Mouse (Mus musculus) limb, embryonic 14.5 days (tissue): ENCODE measurements around the gene Msmp. TPM values are rescaled to one million over a fixed set of nuclear protein-coding genes. Genes with fewer than 3 reads are reported as not detected.

ENCODE experiments used
- ATAC-seq: fragments of 200-750 bp; cut with Nextera tagmentation; 2 replicates; pipeline ENCODE4 v1.8.0; 2017; ENCODE audit warnings: low read depth, moderate number of reproducible peaks, moderate TSS enrichment; ENCODE audit not compliant: low FRiP score
- DNase-seq: peaks from one replicate; pipeline ENCODE4 v3.0.0-alpha.2; 2015; ENCODE audit warnings: low spot score
- H3K27ac ChIP-seq: fragments of 300-500 bp; sonication (generic); replicated peaks from 2 replicates; pipeline ENCODE4 v1.5.1; 2014; ENCODE audit warnings: low read depth, mild to moderate bottlenecking, low read length, moderate library complexity, mixed read lengths
- H3K27me3 ChIP-seq: fragments of 300-500 bp; sonication (generic); 2 replicates; pipeline ENCODE4 v1.6.1; 2014; ENCODE audit warnings: low read length, mixed read lengths; ENCODE audit not compliant: control insufficient read depth, insufficient read depth
- H3K36me3 ChIP-seq: fragments of 300-500 bp; sonication (generic); 2 replicates; pipeline ENCODE4 v1.6.1; 2014; ENCODE audit warnings: mild to moderate bottlenecking, low read length, moderate library complexity, mixed read lengths; ENCODE audit not compliant: control insufficient read depth, insufficient read depth
- H3K4me1 ChIP-seq: fragments of 300-500 bp; sonication (generic); 2 replicates; pipeline ENCODE4 v1.6.1; 2014; ENCODE audit warnings: antibody characterized with exemption, low read length, mixed read lengths; ENCODE audit not compliant: control insufficient read depth, insufficient read depth
- H3K4me2 ChIP-seq: fragments of 300-500 bp; sonication (generic); replicated peaks from 2 replicates; pipeline ENCODE4 v1.6.1; 2014; ENCODE audit warnings: low read depth, mild to moderate bottlenecking, low read length, moderate library complexity; ENCODE audit not compliant: severe bottlenecking
- H3K4me3 ChIP-seq: fragments of 300-500 bp; sonication (generic); replicated peaks from 2 replicates; pipeline ENCODE4 v1.5.1; 2014; ENCODE audit warnings: low read length
- H3K9ac ChIP-seq: fragments of 300-500 bp; sonication (generic); 2 replicates; pipeline ENCODE4 v1.6.1; 2014; ENCODE audit warnings: mild to moderate bottlenecking, low read depth, low read length, moderate library complexity; ENCODE audit not compliant: severe bottlenecking
- H3K9me3 ChIP-seq: fragments of 300-500 bp; sonication (generic); 2 replicates; pipeline ENCODE4 v1.6.1; 2016; ENCODE audit warnings: low read length; ENCODE audit not compliant: control insufficient read depth
- POLR2A ChIP-seq: fragments of 200-500 bp; IDR thresholded peaks from 2 replicates; pipeline ENCODE4 v1.8.0; 2012; ENCODE audit warnings: inconsistent platforms, mild to moderate bottlenecking, moderate library complexity, borderline replicate concordance; ENCODE audit not compliant: insufficient read depth, insufficient read length; ENCODE audit errors: extremely low read depth
- WGBS: fragments of 180-500 bp; shearing (Covaris S2); extraction: QIAGEN DNeasy Blood & Tissue Kit; methylation state at CpG from one replicate; pipeline ENCODE4 v1.1.7; 2014; 5-methylcytosine and 5-hydroxymethylcytosine counted together
- polyA plus RNA-seq, 2 experiments: library from polyadenylated mRNA; depleted of rRNA in 1 of 2; stranded (reverse) in 1 of 2; unstranded in 1 of 2; fragments of >200 nt; fragmentation: Nextera tagmentation in 1 of 2; extraction: Ambion mirVana in 1 of 2; gene quantifications; 2 replicates each; pipeline versions ENCODE4 v1.2.1 to v1.2.3; 2012 to 2014

Gene Msmp
- polyA plus RNA-seq, 2 experiments = 0.88 to 2.8 TPM

DNA sequence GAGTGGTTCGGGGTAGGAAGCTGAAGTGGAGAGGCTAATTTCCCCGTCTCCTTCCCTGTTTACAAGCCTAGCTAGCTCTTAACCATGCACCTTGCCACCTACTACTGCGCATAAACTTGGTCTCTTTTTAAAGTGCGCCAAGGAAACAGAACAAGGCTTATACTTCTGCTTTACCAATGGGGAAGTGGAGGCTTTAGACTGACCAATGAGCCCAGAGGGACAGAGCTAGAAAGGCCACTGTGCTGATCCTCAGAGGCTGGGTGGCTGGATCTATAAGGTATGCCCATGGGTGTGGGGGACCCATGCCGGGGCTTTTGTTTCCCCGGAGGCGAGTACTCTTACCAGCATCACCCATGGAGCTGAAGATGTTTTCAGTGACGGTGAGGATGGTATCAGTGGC is 37.1 kb downstream of the Msmp start:
- H3K36me3 ChIP-seq = peaks cover 100% of the 10 kb centered on the region
- no peak overlapping the region for H3K27ac ChIP-seq
- no peak overlapping the region for H3K4me3 ChIP-seq
- no peak overlapping the region for H3K9ac ChIP-seq
- H3K9me3 ChIP-seq = no peaks in the 10 kb centered on the region
- DNase-seq (no peak), ATAC-seq (no peak)
- 94% methylated on average over 8 of the region's 8 CpGs for WGBS
- no peaks in the 10 kb centered on the region for H3K4me1 ChIP-seq
- TF ChIP-seq POLR2A = no peak
- H3K27me3 ChIP-seq = no peaks in the 10 kb centered on the region
- no peak overlapping the region for H3K4me2 ChIP-seq

DNA sequence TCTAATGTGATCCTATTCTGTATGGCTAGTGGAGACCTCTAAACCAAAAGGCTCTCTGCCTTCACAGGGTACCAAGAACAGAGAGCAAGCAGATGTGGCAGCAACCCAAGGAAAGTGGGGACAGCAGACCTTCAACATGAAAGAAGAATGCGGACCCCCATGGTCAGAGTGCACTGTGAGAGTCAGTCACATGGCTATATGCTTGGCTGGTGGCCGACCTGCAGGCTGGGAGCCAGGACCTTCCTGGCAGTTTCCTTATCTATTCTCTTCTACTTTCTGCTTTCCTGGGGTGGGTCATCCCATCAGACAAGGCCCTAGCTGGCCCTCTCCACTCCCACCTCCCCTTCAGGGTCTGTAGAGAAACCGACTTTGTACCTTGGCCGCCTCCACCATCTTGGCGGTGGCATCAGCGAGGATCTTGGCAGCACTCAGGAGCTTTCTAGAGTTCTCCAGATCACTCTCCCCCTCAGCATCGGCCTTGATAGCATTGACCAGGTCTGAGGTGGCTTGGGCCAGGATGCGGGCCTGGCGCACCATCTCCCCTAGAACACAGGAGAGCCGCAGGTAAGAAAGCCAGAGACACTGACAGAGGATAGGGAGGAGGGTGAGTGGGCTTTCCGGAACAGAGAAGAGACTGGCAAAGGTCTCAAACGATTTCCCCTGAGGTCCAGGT is 37.8 kb downstream of the Msmp start:
- 93% methylated on average over 11 of the region's 12 CpGs for WGBS

DNA sequence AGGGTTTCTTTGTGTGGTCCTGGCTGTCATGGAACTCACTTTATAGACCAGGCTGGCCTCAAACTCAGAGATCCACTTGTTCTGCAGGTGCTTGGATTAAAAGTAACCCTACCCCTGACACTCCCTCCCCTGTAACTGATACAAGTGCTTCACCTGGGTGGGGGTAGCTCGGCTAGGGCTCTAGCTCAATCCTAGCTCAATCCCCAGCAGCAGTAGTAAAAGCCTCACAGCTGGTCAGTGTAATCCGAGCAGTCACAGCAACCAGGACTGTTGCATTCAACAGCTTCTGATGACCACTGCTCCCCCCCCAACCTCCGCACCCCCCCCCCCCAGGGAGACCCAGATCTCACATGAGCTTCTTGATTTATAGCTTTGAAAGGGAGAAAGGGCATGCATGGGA is 42.2 kb downstream of the Msmp start:
- no peak overlapping the region for H3K27ac ChIP-seq
- no peaks in the 10 kb centered on the region for H3K4me1 ChIP-seq
- ATAC-seq (no peak), DNase-seq (no peak)
- H3K27me3 ChIP-seq = no peaks in the 10 kb centered on the region
- no peak overlapping the region for H3K4me2 ChIP-seq
- peaks cover 95% of the 10 kb centered on the region for H3K36me3 ChIP-seq
- no peaks in the 10 kb centered on the region for H3K9me3 ChIP-seq
- no peak for TF ChIP-seq POLR2A
- 61% methylated on average over 3 of the region's 3 CpGs for WGBS
- H3K4me3 ChIP-seq = no peak overlapping the region
- H3K9ac ChIP-seq = no peak overlapping the region

More for the DNA sequence above, 37.8 kb downstream of the Msmp start:
- peaks cover 100% of the 10 kb centered on the region for H3K36me3 ChIP-seq
- ATAC-seq (no peak), DNase-seq (no peak)
- no peak overlapping the region for H3K4me3 ChIP-seq
- no peak overlapping the region for H3K27ac ChIP-seq
- no peaks in the 10 kb centered on the region for H3K4me1 ChIP-seq
- no peaks in the 10 kb centered on the region for H3K9me3 ChIP-seq
- H3K9ac ChIP-seq = no peak overlapping the region
- no peak for TF ChIP-seq POLR2A
- H3K4me2 ChIP-seq = no peak overlapping the region
- no peaks in the 10 kb centered on the region for H3K27me3 ChIP-seq

DNA sequence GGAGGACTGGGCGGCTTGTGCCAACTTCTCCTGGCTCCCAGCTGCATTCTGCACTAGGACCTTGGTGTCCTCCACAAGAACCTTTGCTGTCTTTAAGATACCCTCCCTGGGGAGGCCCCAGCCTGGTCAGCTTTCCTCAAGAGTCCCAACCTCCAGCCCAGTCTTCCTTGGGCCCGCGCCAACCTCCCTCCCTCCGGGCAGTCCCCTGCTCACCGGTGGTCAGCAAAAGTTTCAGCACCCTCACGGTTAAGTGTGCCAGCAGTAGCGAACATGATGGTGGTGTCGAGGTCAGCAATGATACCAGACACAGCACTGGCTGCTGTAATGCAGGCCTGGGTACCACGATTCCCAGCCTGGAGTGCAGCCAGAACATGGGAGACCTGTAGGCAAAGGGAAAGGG is 48.3 kb downstream of the Msmp start:
- H3K4me1 ChIP-seq = no peaks in the 10 kb centered on the region
- no peak for DNase-seq
- 94% methylated on average over 9 of the region's 9 CpGs for WGBS
- no peak overlapping the region for H3K4me3 ChIP-seq
- H3K27me3 ChIP-seq = no peaks in the 10 kb centered on the region
- H3K4me2 ChIP-seq = no peak overlapping the region
- peaks cover 100% of the 10 kb centered on the region for H3K36me3 ChIP-seq
- H3K27ac ChIP-seq = no peak overlapping the region
- TF ChIP-seq POLR2A = no peak
- H3K9me3 ChIP-seq = no peaks in the 10 kb centered on the region
- ATAC-seq = no peak
- H3K9ac ChIP-seq = no peak overlapping the region

DNA sequence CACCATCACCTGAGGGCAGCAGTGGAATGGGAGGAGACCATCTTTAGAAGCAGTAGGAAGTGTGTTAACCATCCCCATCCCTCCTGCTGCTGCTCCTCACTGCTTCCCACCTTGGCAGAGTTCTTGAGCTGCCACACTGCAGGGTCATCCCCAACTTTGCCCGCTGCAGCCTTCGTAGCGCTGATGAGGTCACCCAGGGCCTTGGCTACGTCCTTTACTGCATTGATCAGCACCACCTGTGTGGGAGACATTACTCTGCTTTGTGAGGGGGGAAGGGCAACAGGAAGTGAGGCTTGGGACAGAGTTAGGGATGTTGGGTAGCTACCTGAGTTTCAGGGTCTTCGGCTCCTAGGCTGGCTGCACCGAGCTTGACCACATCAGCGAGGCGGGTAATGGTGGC is 48.7 kb downstream of the Msmp start:
- no peak for ATAC-seq
- Histone ChIP-seq H3K9ac (no peak overlapping the region), H3K4me2 (no peak overlapping the region), H3K36me3 (peaks cover 100% of the 10 kb centered on the region), H3K4me3 (no peak overlapping the region), H3K27ac (no peak overlapping the region), H3K4me1 (no peaks in the 10 kb centered on the region), H3K27me3 (no peaks in the 10 kb centered on the region), H3K9me3 (no peaks in the 10 kb centered on the region)
- WGBS = 96% methylated on average over 8 of the region's 8 CpGs
- no peak for TF ChIP-seq POLR2A
- DNase-seq = no peak
